Mouse (Mus musculus) heart, embryonic 11.5 days (tissue): Measurements from ENCODE around the gene Gm20388. TPM values are rescaled to one million over a fixed set of nuclear protein-coding genes. Genes with fewer than 3 reads are reported as not detected.
A peak's percentile ranks its signal among the peaks of the same experiment; 100 is the strongest.

Source experiments
- ATAC-seq: fragments of 200-750 bp; cut with Nextera tagmentation; replicated peaks from 2 replicates; pipeline ENCODE4 v1.8.0; 2017; ENCODE audit warnings: moderate library complexity; ENCODE audit not compliant: insufficient number of reproducible peaks, low FRiP score, low TSS enrichment
- H3K27ac ChIP-seq: fragments of 300-500 bp; sonication (generic); 2 replicates; pipeline ENCODE4 v1.5.1; 2014; ENCODE audit warnings: mild to moderate bottlenecking, low read depth, low read length
- H3K27me3 ChIP-seq: fragments of 300-500 bp; sonication (generic); 2 replicates; pipeline ENCODE4 v1.6.1; 2014; ENCODE audit warnings: mild to moderate bottlenecking, low read length, mixed read lengths; ENCODE audit not compliant: control insufficient read depth, insufficient read depth
- H3K36me3 ChIP-seq: fragments of 300-500 bp; sonication (generic); 2 replicates; pipeline ENCODE4 v1.6.1; 2014; ENCODE audit warnings: mild to moderate bottlenecking, low read length, moderate library complexity, mixed read lengths; ENCODE audit not compliant: control insufficient read depth, insufficient read depth
- H3K4me1 ChIP-seq: fragments of 300-500 bp; sonication (generic); 2 replicates; pipeline ENCODE4 v1.6.1; 2014; ENCODE audit warnings: low read length; ENCODE audit not compliant: control insufficient read depth, insufficient read depth
- H3K4me2 ChIP-seq: fragments of 300-500 bp; sonication (generic); 2 replicates; pipeline ENCODE4 v1.6.1; 2014; ENCODE audit warnings: mild to moderate bottlenecking, moderate library complexity
- H3K4me3 ChIP-seq: fragments of 300-500 bp; sonication (generic); 2 replicates; pipeline ENCODE4 v1.5.1; 2014; ENCODE audit warnings: low read depth, low read length
- H3K9ac ChIP-seq: fragments of 300-500 bp; sonication (generic); 2 replicates; pipeline ENCODE4 v1.6.1; 2014; ENCODE audit warnings: mild to moderate bottlenecking, low read depth, low read length, moderate library complexity
- H3K9me3 ChIP-seq: fragments of 300-500 bp; sonication (generic); replicated peaks from 2 replicates; pipeline ENCODE4 v1.6.1; 2016; ENCODE audit warnings: low read length; ENCODE audit not compliant: control insufficient read depth
- WGBS: fragments of 180-500 bp; shearing (Covaris S2); extraction: QIAGEN DNeasy Blood & Tissue Kit; methylation state at CpG from one replicate; pipeline ENCODE4 v1.1.7; 2014; ENCODE audit not compliant: insufficient replicate concordance; 5-methylcytosine and 5-hydroxymethylcytosine counted together
- polyA plus RNA-seq: library from polyadenylated mRNA; unstranded; fragments of >200 nt; fragmentation: Nextera tagmentation; extraction: Ambion mirVana; gene quantifications from 2 replicates; pipeline ENCODE4 v1.2.1, GENCODE M21; 2014

The Gm20388 gene
- polyA plus RNA-seq, 1 experiment from 2014 or later, result 6.4 TPM

GRCm38 (mm10) chr8:121729323-121729722 lies 1818.7 kb downstream of the Gm20388 start, which contains the start of gene Jph3:
TSS of gene Jph3 (plus strand) at chr8:121729623.
- Histone ChIP-seq H3K36me3 (no peaks in the 10 kb centered on the region), H3K4me1 (peaks cover 6% of the 10 kb centered on the region; the same call in 1 of the 2 replicates), H3K4me3 (peak within 1 kb of the TSS; percentile 54), H3K9me3 (no peaks in the 10 kb centered on the region), H3K4me2 (peak within 1 kb of the TSS; percentile 92), H3K27me3 (peaks cover 64% of the 10 kb centered on the region), H3K27ac (no peak within 1 kb of the TSS), H3K9ac (no peak within 1 kb of the TSS)
- WGBS, result 13% methylated on average over 12 of the region's 12 CpGs
- ATAC-seq, result no peak

- Histone ChIP-seq H3K4me3 (peak overlapping the region; percentile 54), H3K4me1 (peaks cover 6% of the 10 kb centered on the region; the same call in 1 of the 2 replicates), H3K4me2 (peak overlapping the region; percentile 92), H3K27me3 (peaks cover 64% of the 10 kb centered on the region), H3K9me3 (no peaks in the 10 kb centered on the region), H3K36me3 (no peaks in the 10 kb centered on the region), H3K9ac (no peak overlapping the region), H3K27ac (no peak overlapping the region)
- no peak for ATAC-seq
- WGBS, result under 1% methylated on average over 53 of the region's 54 CpGs
These were observed 1819.1 kb downstream of the Gm20388 start for GRCm38 (mm10) chr8:121729754-121730153.

- peaks cover 6% of the 10 kb centered on the region; the same call in 1 of the 2 replicates for H3K4me1 ChIP-seq
- peak overlapping the region; percentile 54 for H3K4me3 ChIP-seq
- peaks cover 64% of the 10 kb centered on the region for H3K27me3 ChIP-seq
- no peaks in the 10 kb centered on the region for H3K36me3 ChIP-seq
- ATAC-seq, result no peak
- no peak overlapping the region for H3K9ac ChIP-seq
- no peak overlapping the region for H3K27ac ChIP-seq
- H3K4me2 ChIP-seq, result peak overlapping the region; percentile 92
- H3K9me3 ChIP-seq, result no peaks in the 10 kb centered on the region
- WGBS, result under 1% methylated on average over 33 of the region's 60 CpGs
These were observed 1819.5 kb downstream of the Gm20388 start for GRCm38 (mm10) chr8:121730170-121730569.

GRCm38 (mm10) chr8:121730646-121731045 lies 1820.0 kb downstream of the Gm20388 start:
- no peak overlapping the region for H3K9ac ChIP-seq
- H3K27me3 ChIP-seq, result peaks cover 64% of the 10 kb centered on the region
- H3K36me3 ChIP-seq, result no peaks in the 10 kb centered on the region
- H3K4me1 ChIP-seq, result peaks cover 6% of the 10 kb centered on the region; the same call in 1 of the 2 replicates
- 1% methylated on average over 37 of the region's 37 CpGs for WGBS
- H3K4me2 ChIP-seq, result peak overlapping the region; percentile 92
- peak overlapping the region; percentile 54 for H3K4me3 ChIP-seq
- H3K27ac ChIP-seq, result no peak overlapping the region
- no peaks in the 10 kb centered on the region for H3K9me3 ChIP-seq
- no peak for ATAC-seq

GRCm38 (mm10) chr8:121731060-121731459 lies 1820.4 kb downstream of the Gm20388 start:
- no peak overlapping the region for H3K27ac ChIP-seq
- 6% methylated on average over 11 of the region's 11 CpGs for WGBS
- no peak overlapping the region; the same call in 1 of the 2 replicates for H3K9ac ChIP-seq
- peaks cover 6% of the 10 kb centered on the region; the same call in 1 of the 2 replicates for H3K4me1 ChIP-seq
- H3K36me3 ChIP-seq, result no peaks in the 10 kb centered on the region
- no peak for ATAC-seq
- H3K9me3 ChIP-seq, result no peaks in the 10 kb centered on the region
- peak overlapping the region; percentile 92 for H3K4me2 ChIP-seq
- peaks cover 64% of the 10 kb centered on the region for H3K27me3 ChIP-seq
- H3K4me3 ChIP-seq, result peak overlapping the region; percentile 54

- H3K4me3 ChIP-seq, result no peak overlapping the region
- WGBS, result 12% methylated on average over 26 of the region's 26 CpGs
These were observed 1821.1 kb downstream of the Gm20388 start for GRCm38 (mm10) chr8:121731471-121732333.

GRCm38 (mm10) chr8:121732334-121732665 lies 1821.7 kb downstream of the Gm20388 start:
- no peak for ATAC-seq
- 52% methylated on average over 4 of the region's 4 CpGs for WGBS

More at GRCm38 (mm10) chr8:121731471-121732333, 1821.1 kb downstream of the Gm20388 start:
- no peak overlapping the region for H3K9ac ChIP-seq
- peaks cover 6% of the 10 kb centered on the region; the same call in 1 of the 2 replicates for H3K4me1 ChIP-seq
- H3K36me3 ChIP-seq, result no peaks in the 10 kb centered on the region
- H3K9me3 ChIP-seq, result no peaks in the 10 kb centered on the region
- H3K27ac ChIP-seq, result no peak overlapping the region
- ATAC-seq, result no peak
- peaks cover 64% of the 10 kb centered on the region for H3K27me3 ChIP-seq
- H3K4me2 ChIP-seq, result no peak overlapping the region

GRCm38 (mm10) chr8:121734262-121734661 lies 1823.6 kb downstream of the Gm20388 start:
- Histone ChIP-seq H3K36me3 (no peaks in the 10 kb centered on the region), H3K9ac (no peak overlapping the region), H3K27ac (no peak overlapping the region), H3K4me3 (no peak overlapping the region), H3K4me2 (no peak overlapping the region), H3K4me1 (peaks cover 6% of the 10 kb centered on the region; the same call in 1 of the 2 replicates), H3K9me3 (no peaks in the 10 kb centered on the region), H3K27me3 (peaks cover 48% of the 10 kb centered on the region)
- ATAC-seq, result no peak
- 83% methylated on average over 16 of the region's 16 CpGs for WGBS

More at GRCm38 (mm10) chr8:121732334-121732665, 1821.7 kb downstream of the Gm20388 start:
- Histone ChIP-seq H3K4me2 (no peak overlapping the region), H3K4me3 (no peak overlapping the region), H3K27ac (no peak overlapping the region), H3K36me3 (no peaks in the 10 kb centered on the region), H3K27me3 (peaks cover 64% of the 10 kb centered on the region), H3K9ac (no peak overlapping the region), H3K9me3 (no peaks in the 10 kb centered on the region), H3K4me1 (peaks cover 6% of the 10 kb centered on the region; the same call in 1 of the 2 replicates)
